Mouse (Mus musculus) liver, embryonic 15.5 days (tissue): ENCODE results near the gene Gm45062. TPM values are rescaled to one million over a fixed set of nuclear protein-coding genes. Genes with fewer than 3 reads are reported as not detected.

ENCODE experiments used
- ATAC-seq: fragments of 200-750 bp; cut with Nextera tagmentation; 2 replicates; pipeline ENCODE4 v1.8.0; 2017; ENCODE audit warnings: moderate number of reproducible peaks, mild to moderate bottlenecking, moderate library complexity; ENCODE audit not compliant: insufficient read depth
- H3K27ac ChIP-seq: fragments of 300-500 bp; sonication (generic); replicated peaks from 2 replicates; pipeline ENCODE4 v1.5.1; 2015; ENCODE audit warnings: mild to moderate bottlenecking, inconsistent platforms
- H3K27me3 ChIP-seq: fragments of 300-500 bp; sonication (generic); 2 replicates; pipeline ENCODE4 v1.6.1; 2015; ENCODE audit warnings: mild to moderate bottlenecking, inconsistent platforms
- H3K36me3 ChIP-seq: fragments of 300-500 bp; sonication (generic); replicated peaks from 2 replicates; pipeline ENCODE4 v1.6.1; 2015; ENCODE audit warnings: moderate library complexity, mild to moderate bottlenecking, inconsistent platforms
- H3K4me1 ChIP-seq: fragments of 300-500 bp; sonication (generic); replicated peaks from 2 replicates; pipeline ENCODE4 v1.6.1; 2015; ENCODE audit warnings: inconsistent platforms
- H3K4me2 ChIP-seq: fragments of 300-500 bp; sonication (generic); 2 replicates; pipeline ENCODE4 v1.6.1; 2015; ENCODE audit warnings: moderate library complexity, mild to moderate bottlenecking, inconsistent platforms
- H3K4me3 ChIP-seq: fragments of 300-500 bp; sonication (generic); replicated peaks from 2 replicates; pipeline ENCODE4 v1.5.1; 2015; ENCODE audit warnings: mild to moderate bottlenecking, inconsistent platforms
- H3K9ac ChIP-seq: fragments of 300-500 bp; sonication (generic); 2 replicates; pipeline ENCODE4 v1.6.1; 2015; ENCODE audit warnings: moderate library complexity, mild to moderate bottlenecking, inconsistent platforms
- H3K9me3 ChIP-seq: fragments of 300-500 bp; sonication (generic); replicated peaks from 2 replicates; pipeline ENCODE4 v1.6.1; 2016; ENCODE audit warnings: inconsistent platforms
- WGBS: fragments of 180-500 bp; shearing (Covaris S2); methylation state at CpG from one replicate; pipeline ENCODE4 v1.1.7; 2015; ENCODE audit warnings: mixed read lengths; ENCODE audit not compliant: insufficient replicate concordance; 5-methylcytosine and 5-hydroxymethylcytosine counted together
- polyA plus RNA-seq: library from polyadenylated mRNA; unstranded; fragments of >200 nt; fragmentation: Nextera tagmentation; extraction: Ambion mirVana; gene quantifications from 2 replicates; pipeline ENCODE4 v1.2.1, GENCODE M21; 2015

Gene Gm45062
- polyA plus RNA-seq, 1 experiment from 2014 or later, result 1.8 TPM

GRCm38 (mm10) chr6:8373051-8373450 is 113.8 kb downstream of the Gm45062 start:
- H3K9ac ChIP-seq, result no peak overlapping the region
- no peaks in the 10 kb centered on the region for H3K36me3 ChIP-seq
- no peaks in the 10 kb centered on the region for H3K27me3 ChIP-seq
- no peak overlapping the region for H3K27ac ChIP-seq
- H3K4me2 ChIP-seq, result no peak overlapping the region
- no peak for ATAC-seq
- H3K9me3 ChIP-seq, result no peaks in the 10 kb centered on the region
- no peaks in the 10 kb centered on the region for H3K4me1 ChIP-seq
- H3K4me3 ChIP-seq, result no peak overlapping the region
- WGBS, result 68% methylated on average over 2 of the region's 2 CpGs

DNA sequence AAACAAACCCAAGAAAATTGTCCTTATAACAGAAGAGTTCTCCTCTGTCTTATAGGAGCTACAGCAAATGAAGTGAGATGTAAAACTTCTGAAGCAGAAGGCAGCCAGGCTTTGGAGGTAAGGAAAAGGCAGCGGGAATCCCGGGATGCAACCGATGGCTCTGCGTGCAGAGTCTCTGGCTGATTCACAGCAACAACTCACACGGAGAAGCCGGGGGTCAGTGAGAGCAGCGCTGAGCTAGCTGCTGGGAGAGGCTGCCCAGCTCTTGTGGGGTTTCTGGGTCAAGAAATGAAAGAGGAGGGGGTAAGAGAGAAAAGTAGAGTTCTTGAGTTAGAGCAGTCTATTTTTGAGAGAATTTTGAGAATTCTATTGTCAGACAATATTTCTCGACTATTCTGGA is 114.6 kb downstream of the Gm45062 start:
- Histone ChIP-seq H3K4me2 (no peak overlapping the region), H3K27ac (no peak overlapping the region), H3K9ac (no peak overlapping the region), H3K27me3 (no peaks in the 10 kb centered on the region), H3K4me1 (no peaks in the 10 kb centered on the region), H3K9me3 (no peaks in the 10 kb centered on the region), H3K4me3 (no peak overlapping the region), H3K36me3 (no peaks in the 10 kb centered on the region)
- 77% methylated on average over 8 of the region's 8 CpGs for WGBS
- no peak for ATAC-seq

GRCm38 (mm10) chr6:8374290-8374689 is 115.0 kb downstream of the Gm45062 start:
- WGBS, result 84% methylated on average over 6 of the region's 6 CpGs
- Histone ChIP-seq H3K9me3 (no peaks in the 10 kb centered on the region), H3K9ac (no peak overlapping the region), H3K4me1 (no peaks in the 10 kb centered on the region), H3K36me3 (no peaks in the 10 kb centered on the region), H3K4me2 (no peak overlapping the region), H3K27me3 (no peaks in the 10 kb centered on the region), H3K27ac (no peak overlapping the region), H3K4me3 (no peak overlapping the region)
- no peak for ATAC-seq

DNA sequence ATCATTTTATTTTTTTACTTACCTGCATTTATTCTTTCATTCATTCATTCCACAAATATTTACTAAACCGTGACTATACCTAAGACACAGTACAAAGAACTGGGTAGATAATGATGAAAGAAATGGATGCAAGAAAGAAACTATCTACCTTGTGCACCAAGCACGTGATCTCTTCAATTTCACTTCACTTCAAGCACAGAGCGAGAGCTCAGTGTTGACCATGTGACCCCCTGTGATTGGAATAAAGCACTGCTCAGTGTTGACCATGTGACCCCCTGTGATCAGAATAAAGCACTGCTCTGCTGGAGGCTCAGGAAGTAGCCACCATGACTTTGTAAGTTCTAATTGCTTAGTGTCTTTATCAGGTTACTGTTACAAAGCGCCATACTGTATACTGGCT is 115.5 kb downstream of the Gm45062 start:
- H3K9ac ChIP-seq, result no peak overlapping the region
- H3K36me3 ChIP-seq, result no peaks in the 10 kb centered on the region
- WGBS, result 78% methylated on average over 4 of the region's 4 CpGs
- no peaks in the 10 kb centered on the region for H3K27me3 ChIP-seq
- H3K27ac ChIP-seq, result no peak overlapping the region
- no peaks in the 10 kb centered on the region for H3K9me3 ChIP-seq
- no peak for ATAC-seq
- H3K4me2 ChIP-seq, result no peak overlapping the region
- no peaks in the 10 kb centered on the region for H3K4me1 ChIP-seq
- no peak overlapping the region for H3K4me3 ChIP-seq

DNA sequence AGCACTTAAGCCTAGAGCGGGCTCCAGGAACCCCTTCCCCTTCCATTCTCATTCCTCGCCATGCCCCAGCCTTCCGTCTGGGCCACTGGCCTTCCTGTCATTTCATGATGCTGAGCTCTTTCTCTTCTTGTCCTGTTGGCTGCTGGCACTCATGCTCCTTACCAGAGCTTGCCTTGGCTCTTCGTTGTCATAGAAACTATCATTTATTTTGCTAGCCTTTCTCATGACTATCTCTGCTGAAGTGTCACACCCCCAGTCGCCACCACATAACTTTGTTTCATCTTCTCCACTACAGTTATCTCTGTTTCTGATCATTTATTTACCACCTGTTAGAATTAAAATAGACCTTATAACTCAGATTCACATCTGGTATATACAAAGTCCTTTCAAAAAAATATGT is 117.1 kb downstream of the Gm45062 start:
- 79% methylated on average over 5 of the region's 5 CpGs for WGBS
- H3K4me1 ChIP-seq, result no peaks in the 10 kb centered on the region
- H3K9ac ChIP-seq, result no peak overlapping the region
- ATAC-seq, result no peak
- H3K4me3 ChIP-seq, result no peak overlapping the region
- H3K9me3 ChIP-seq, result no peaks in the 10 kb centered on the region
- no peak overlapping the region for H3K27ac ChIP-seq
- no peaks in the 10 kb centered on the region for H3K36me3 ChIP-seq
- no peaks in the 10 kb centered on the region for H3K27me3 ChIP-seq
- H3K4me2 ChIP-seq, result no peak overlapping the region

DNA sequence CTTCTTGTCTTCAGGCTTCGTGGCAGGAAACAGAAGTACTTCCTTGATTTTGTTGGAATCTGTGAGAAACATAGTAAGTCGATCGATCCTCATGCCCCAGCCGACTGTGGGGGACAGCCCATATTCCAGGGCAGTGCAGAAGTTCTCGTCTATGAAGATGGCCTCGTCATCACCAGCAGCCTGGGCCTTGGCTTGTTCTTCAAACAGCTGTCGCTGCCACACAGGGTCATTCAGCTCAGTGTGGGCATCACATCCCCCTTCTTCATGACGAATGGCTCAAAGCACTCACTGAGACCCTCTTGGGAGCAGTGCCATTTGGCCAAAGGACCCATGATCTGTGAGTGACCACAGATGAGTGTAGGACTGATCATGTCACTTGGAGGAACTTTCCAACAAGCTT is 118.4 kb downstream of the Gm45062 start:
- no peak overlapping the region for H3K4me2 ChIP-seq
- no peaks in the 10 kb centered on the region for H3K27me3 ChIP-seq
- ATAC-seq, result no peak
- H3K4me1 ChIP-seq, result no peaks in the 10 kb centered on the region
- H3K4me3 ChIP-seq, result no peak overlapping the region
- no peak overlapping the region for H3K27ac ChIP-seq
- H3K36me3 ChIP-seq, result no peaks in the 10 kb centered on the region
- no peaks in the 10 kb centered on the region for H3K9me3 ChIP-seq
- WGBS, result 45% methylated on average over 8 of the region's 8 CpGs
- no peak overlapping the region for H3K9ac ChIP-seq

DNA sequence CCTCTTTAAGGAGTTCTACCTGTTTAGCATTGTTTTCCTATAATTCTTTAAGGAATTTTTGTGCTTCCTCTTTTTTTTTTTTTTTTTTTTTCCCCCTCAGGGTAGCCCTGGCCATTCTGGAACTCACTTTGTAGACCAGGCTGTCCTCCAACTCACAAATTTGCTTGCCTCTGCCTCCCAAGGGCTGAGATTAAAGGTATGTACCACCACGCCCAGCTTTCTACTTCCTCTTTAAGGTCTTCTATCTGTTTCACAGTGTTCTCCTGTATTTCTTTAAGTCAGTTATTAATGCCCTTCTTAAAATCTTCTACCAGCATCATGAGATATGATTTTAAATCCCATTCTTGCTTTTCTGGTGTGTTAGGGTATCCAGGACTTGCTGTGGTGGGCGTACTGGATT is 130.1 kb downstream of the Gm45062 start:
- no peak overlapping the region for H3K9ac ChIP-seq
- ATAC-seq, result no peak
- H3K4me2 ChIP-seq, result no peak overlapping the region
- H3K36me3 ChIP-seq, result no peaks in the 10 kb centered on the region
- peaks cover 8% of the 10 kb centered on the region; the same call in 1 of the 2 replicates for H3K4me1 ChIP-seq
- no peak overlapping the region for H3K27ac ChIP-seq
- no peaks in the 10 kb centered on the region for H3K9me3 ChIP-seq
- WGBS, result 79% methylated on average over 2 of the region's 2 CpGs
- H3K27me3 ChIP-seq, result no peaks in the 10 kb centered on the region
- no peak overlapping the region for H3K4me3 ChIP-seq

- Histone ChIP-seq H3K9ac (no peak overlapping the region), H3K27ac (no peak overlapping the region), H3K4me3 (no peak overlapping the region), H3K27me3 (no peaks in the 10 kb centered on the region), H3K9me3 (no peaks in the 10 kb centered on the region), H3K4me2 (no peak overlapping the region), H3K4me1 (peaks cover 8% of the 10 kb centered on the region; the same call in 1 of the 2 replicates), H3K36me3 (no peaks in the 10 kb centered on the region)
- 73% methylated on average over 6 of the region's 6 CpGs for WGBS
- no peak for ATAC-seq
Measured at GRCm38 (mm10) chr6:8390296-8390695, 131.0 kb downstream of the Gm45062 start.

DNA sequence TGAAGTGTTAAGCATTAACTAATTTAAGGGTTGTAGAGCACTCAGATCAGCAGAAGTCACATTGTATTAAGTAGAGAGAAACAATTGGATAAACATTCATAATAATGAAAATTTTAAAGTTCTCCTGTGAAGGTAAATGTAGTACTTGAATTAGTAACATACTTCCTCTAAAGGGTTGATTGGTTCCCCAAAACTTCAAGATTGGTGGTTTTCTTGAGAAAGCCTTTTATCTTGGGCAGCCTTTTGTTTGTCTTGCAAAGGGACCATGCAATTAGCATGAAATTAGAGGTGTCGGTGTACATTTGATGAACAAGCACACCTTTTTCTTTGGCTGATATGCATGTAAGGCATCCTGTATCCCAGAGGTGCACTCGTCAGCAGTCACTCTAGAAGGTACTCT is 131.7 kb downstream of the Gm45062 start:
- WGBS, result 77% methylated on average over 2 of the region's 2 CpGs
- Histone ChIP-seq H3K36me3 (no peaks in the 10 kb centered on the region), H3K4me3 (no peak overlapping the region), H3K9me3 (no peaks in the 10 kb centered on the region), H3K27ac (no peak overlapping the region), H3K4me1 (peaks cover 8% of the 10 kb centered on the region; the same call in 1 of the 2 replicates), H3K27me3 (no peaks in the 10 kb centered on the region), H3K9ac (no peak overlapping the region), H3K4me2 (no peak overlapping the region)
- no peak for ATAC-seq

- H3K4me1 ChIP-seq, result peaks cover 8% of the 10 kb centered on the region; the same call in 1 of the 2 replicates
- ATAC-seq, result 0 out of 2 replicates have a peak, but pooled peaks have one; percentile 37
- H3K9me3 ChIP-seq, result no peaks in the 10 kb centered on the region
- H3K9ac ChIP-seq, result no peak overlapping the region
- no peaks in the 10 kb centered on the region for H3K36me3 ChIP-seq
- no peak overlapping the region for H3K27ac ChIP-seq
- H3K4me2 ChIP-seq, result no peak overlapping the region
- 41% methylated on average over 4 of the region's 4 CpGs for WGBS
- H3K27me3 ChIP-seq, result no peaks in the 10 kb centered on the region
- no peak overlapping the region for H3K4me3 ChIP-seq
Measured at GRCm38 (mm10) chr6:8393029-8393428, 133.8 kb downstream of the Gm45062 start.

DNA sequence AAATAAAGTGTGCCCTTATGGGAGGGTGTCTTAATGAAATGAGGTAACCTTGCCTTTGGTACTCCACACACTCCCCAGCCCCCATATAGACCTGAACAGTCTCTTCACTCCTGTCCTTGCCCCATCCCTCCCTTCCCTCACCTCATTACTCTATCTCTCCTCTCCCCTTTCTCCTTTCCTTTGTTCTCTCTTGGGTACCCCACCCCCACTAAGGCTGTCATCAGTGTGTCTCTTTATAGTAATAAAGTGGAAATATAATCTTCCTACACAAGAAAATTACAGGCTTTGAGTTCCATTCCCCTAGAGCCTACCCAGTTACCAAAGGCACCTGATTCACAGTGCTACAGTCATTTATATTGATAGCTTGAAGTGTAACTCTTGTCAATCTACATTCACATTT is 134.8 kb downstream of the Gm45062 start:
- Histone ChIP-seq H3K9me3 (no peaks in the 10 kb centered on the region), H3K4me3 (no peak overlapping the region), H3K4me2 (no peak overlapping the region), H3K9ac (no peak overlapping the region), H3K27ac (no peak overlapping the region), H3K4me1 (peaks cover 8% of the 10 kb centered on the region; the same call in 1 of the 2 replicates), H3K36me3 (no peaks in the 10 kb centered on the region), H3K27me3 (no peaks in the 10 kb centered on the region)
- no peak for ATAC-seq

DNA sequence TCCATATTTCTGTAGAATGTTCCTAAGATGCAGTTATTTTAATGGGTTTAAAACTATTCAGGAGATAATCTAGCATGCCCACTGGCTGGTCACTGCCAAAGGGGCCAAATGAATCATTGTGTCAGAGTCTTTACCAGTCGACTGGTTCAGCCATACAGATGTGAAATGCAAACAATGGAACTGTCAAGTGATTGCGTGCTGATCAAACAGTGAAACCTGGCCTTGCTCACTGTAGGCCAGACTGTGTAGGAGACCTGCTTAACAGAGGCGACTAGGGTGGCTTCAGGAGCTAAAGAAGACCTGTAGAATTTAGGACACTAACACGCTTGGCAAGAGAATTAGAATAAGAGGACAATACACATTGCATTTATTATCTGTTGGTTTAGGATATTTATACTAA is 135.8 kb downstream of the Gm45062 start:
- no peak for ATAC-seq
- H3K36me3 ChIP-seq, result no peaks in the 10 kb centered on the region
- no peak overlapping the region for H3K9ac ChIP-seq
- no peak overlapping the region for H3K4me3 ChIP-seq
- H3K27me3 ChIP-seq, result no peaks in the 10 kb centered on the region
- no peaks in the 10 kb centered on the region for H3K9me3 ChIP-seq
- no peak overlapping the region for H3K27ac ChIP-seq
- 49% methylated on average over 4 of the region's 4 CpGs for whole genome bisulfite sequencing
- no peak overlapping the region for H3K4me2 ChIP-seq
- H3K4me1 ChIP-seq, result peaks cover 8% of the 10 kb centered on the region; the same call in 1 of the 2 replicates
